In genomic region chr4:110227621-110228031, GRCm38 (mm10) we compare ENCODE assay signal across 11 mouse cellular contexts.
A peak's percentile ranks its signal among the peaks of the same experiment; 100 is the strongest.
DNase-seq lines count a peak whose midpoint lies in the region; TF ChIP-seq lines count a peak whose summit lies in the region.
"Had no signal": no experiment of that assay in that cellular context is flagged by ENCODE, and none has a peak within 500 bp of the region (broad histone marks: within the 10 kb centered on the region; RNA-seq: fewer than 3 reads in every experiment).

No protein-coding gene starts in this region.

- H3K27me3 ChIP-seq in cerebellum, adult 2 months (ENCODE audit: control insufficient read depth, insufficient read depth, low read length), result no peaks in the 10 kb centered on the region
- H3K27me3 ChIP-seq: embryonic facial prominence, embryonic 13.5 days; limb, embryonic 13.5 days; megakaryocyte, embryonic 14.5 days had no signal

- 51% methylated on average over 8 of the region's 8 CpGs for WGBS in cerebellum, adult 2 months

- no peak for TF ChIP-seq CTCF in cerebellum, adult 2 months (IDR thresholded peaks at IDR 0.05; ENCODE audit: borderline replicate concordance, insufficient read depth, low read depth, low read length)

- peak; percentile 31 to 38 for DNase-seq in cerebellum, adult 2 months
- no peak for DNase-seq in cerebellum, postnatal 10 days
- DNase-seq in left cerebral cortex, adult 11 months (ENCODE audit: low spot score), result peak; percentile 26
- DNase-seq in left cerebral cortex, postnatal 4 days, result no peak
- DNase-seq in layer of hippocampus, adult 9-11 months, result peak; percentile 47
- peak; percentile 13 for DNase-seq in neural tube, embryonic 10.5 days (ENCODE audit: extremely low spot score, low spot score)
- DNase-seq in urinary bladder, postnatal 36 days (ENCODE audit: low spot score in 2 of 2), result no peak
- DNase-seq in thymus, postnatal 25 days, result no peak

- no peak overlapping the region for H3K4me3 ChIP-seq in cerebellum, adult 2 months (replicated peaks; ENCODE audit: insufficient read depth, low read depth, low read length)
- H3K4me3 ChIP-seq: embryonic facial prominence, embryonic 13.5 days; limb, embryonic 13.5 days; megakaryocyte, embryonic 14.5 days had no signal

- intact Hi-C loops in left cerebral cortex, postnatal 4 days (cut with DNase I), result no loop called here

- peaks cover 3% of the 10 kb centered on the region; the same call in 1 of the 2 replicates for H3K4me1 ChIP-seq in cerebellum, adult 2 months (ENCODE audit: control insufficient read depth, insufficient read depth, low read length)
- H3K4me1 ChIP-seq: embryonic facial prominence, embryonic 13.5 days; limb, embryonic 13.5 days had no signal

- TF ChIP-seq POLR2A in cerebellum, adult 2 months (IDR thresholded peaks at IDR 0.05; ENCODE audit: borderline replicate concordance, insufficient read depth, low read length), result no peak

- H3K27ac ChIP-seq in cerebellum, adult 2 months (ENCODE audit: insufficient read depth, low read length), result no peak overlapping the region
- H3K27ac ChIP-seq: embryonic facial prominence, embryonic 13.5 days; limb, embryonic 13.5 days had no signal

Comparison
In these comparisons a context has a peak if more than half of its experiments do, and no peak if none do; other contexts are left out.
1. DNase-seq: peak in cerebellum, adult 2 months (2 of 2), left cerebral cortex, adult 11 months (single experiment), layer of hippocampus, adult 9-11 months (single experiment) and neural tube, embryonic 10.5 days (single experiment); none in cerebellum, postnatal 10 days (0 of 2), left cerebral cortex, postnatal 4 days (single experiment), urinary bladder, postnatal 36 days (0 of 2) and thymus, postnatal 25 days (single experiment).